Mouse (Mus musculus) WW6 (cell line): ENCODE data around the gene Cacybp.

ENCODE experiments used
- DNase-seq: peaks from one replicate; pipeline ENCODE4 v3.0.0-alpha.2; 2013; ENCODE audit warnings: low read depth, low spot score

The Cacybp gene

DNA sequence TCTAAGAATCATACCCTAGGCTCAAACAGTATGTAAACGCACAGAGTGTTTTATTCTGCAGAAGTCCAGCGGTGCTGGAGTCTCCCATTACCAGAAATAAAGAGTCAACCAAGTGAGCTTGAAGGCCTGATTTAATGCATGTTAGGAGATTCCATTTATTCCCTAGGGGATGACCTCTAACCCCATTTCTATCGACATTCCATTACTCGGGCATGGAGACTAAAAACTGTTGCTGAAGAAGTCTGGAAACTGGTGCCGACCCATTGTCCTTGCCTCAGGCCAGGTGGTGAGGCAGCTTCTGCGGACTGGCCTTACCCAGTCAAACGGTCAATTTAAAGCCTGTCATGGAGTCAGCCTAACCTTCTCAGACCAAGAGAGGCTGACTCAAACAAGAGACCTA lies 1.5 kb upstream of the Cacybp start:
- DNase-seq, result no peak

DNA sequence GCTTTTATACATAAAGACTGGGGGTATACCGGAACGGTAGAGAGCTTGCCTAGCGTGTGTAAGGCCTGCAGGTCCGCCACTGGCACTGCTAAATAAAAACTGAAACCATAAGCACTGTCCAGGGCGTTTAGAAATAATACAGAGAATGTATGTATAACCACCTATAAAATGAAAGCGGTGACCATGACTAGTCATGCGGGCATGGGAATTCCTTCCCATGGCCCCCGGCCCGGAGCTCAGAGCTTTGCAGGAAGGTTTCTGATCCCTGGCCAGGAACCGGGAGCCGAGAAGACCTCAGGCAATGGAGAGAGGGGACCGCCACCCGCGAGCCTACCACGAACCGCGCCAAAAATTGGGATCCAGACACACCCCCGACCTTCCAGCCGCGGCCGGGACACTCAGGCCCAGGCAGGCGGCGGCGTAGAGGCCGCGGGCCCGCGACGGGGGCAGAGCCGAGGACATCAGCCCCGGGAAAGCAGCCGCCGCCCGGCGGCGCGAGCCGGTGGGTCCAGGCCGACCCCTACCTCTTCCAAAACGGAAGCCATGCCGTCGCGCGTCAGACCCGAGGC lies 468 bp downstream of the Cacybp start:
- DNase-seq, result no peak

DNA sequence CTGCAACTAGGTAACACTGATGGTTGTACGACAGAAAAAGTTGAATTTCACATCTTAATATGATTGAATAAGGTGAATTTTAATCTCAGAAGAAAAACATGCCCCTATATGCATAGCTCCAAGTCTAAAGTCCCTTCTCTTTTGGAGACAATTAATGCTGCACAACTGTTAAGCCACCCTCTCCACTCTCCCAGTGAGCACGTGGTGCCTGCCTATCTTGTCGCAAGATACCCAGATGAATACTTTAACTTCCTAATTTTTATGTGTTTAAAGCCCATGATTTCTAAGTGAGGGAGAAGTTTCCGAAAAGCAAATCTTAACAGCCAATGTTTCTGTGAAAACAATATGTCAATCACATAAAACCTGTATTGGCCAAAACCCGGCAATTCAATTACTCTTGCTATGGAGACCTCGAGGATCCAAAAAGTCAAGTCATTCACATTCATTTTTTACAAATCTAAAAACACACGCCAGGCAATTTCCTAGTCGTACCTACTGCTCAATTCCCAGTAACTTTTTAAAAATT lies 1.0 kb downstream of the Cacybp start:
- DNase-seq, result no peak

DNA sequence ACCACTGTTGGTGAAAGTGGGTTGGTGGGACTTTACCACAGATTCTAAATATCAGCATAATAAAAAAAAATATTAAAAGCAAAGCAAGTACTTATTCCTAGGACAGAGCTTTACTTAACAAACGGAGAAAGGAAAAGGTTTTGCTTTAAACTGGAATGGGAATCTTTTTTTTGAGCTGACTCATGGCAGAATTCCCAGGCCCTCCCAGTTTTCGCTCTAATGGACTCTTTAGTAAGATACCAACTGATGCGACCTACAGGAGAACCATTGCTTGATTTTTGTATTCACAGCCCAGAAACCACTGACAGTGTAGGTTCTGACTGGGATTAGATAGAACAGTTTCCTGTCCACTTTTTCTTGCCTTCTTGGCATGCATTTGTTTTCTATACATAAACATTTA lies 2.1 kb downstream of the Cacybp start:
- DNase-seq, result no peak

DNA sequence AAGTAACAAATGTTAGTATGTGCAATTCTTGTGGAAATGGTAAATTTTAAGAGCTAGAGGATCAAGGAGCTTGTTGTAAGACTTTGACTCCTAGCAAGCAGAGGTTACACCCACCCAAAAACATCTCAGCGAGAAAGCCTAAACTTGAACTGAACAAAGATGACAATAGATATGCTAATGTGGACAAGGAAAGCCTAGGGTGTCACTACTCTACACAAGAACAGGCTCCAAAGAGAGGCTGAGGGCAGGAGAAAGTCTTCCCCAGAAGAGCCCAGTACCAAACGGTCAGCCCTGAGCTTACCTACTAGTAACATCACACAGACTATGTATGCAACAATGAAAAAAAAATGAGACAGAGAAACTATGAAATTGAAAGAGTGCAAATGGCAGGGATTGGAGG lies 2.8 kb downstream of the Cacybp start:
- DNase-seq, result peak; percentile 34

DNA sequence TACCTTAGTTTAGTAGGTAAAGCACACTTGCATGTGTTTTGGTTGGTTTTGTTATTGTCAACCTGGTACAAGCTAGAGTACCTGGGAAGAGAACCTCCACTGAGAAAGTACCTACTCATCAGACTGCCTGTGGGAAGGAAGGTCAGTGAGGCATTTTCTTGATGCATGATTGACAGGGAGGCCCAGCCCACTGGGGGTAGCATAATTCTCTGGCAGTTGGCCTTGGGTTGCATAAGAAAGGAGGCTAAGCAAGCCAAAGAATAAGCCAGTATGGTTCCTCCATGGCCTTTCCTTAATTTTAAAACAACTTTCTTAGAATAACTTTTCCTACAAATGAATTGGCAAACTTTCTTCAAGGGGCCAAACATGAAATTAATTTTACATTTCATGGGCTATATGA lies 7.2 kb downstream of the Cacybp start:
- no peak for DNase-seq

DNA sequence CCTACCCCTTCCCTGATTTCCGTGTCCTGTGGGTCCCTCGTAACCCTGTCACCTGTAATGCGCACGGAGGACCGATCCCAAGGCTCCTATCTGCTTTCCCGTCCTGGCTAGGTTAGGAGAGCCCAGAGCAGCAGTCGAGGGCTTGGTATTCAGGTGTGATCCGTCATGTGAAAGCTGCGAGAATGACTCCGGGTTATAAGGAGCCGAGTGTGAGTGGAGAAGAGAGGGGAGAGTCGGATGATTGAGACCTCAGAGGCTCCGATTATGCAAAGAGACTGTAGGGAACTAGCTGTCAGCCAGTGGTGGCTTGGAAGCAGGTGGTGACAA lies 17.4 kb downstream of the Cacybp start:
- peak; percentile 24 for DNase-seq

DNA sequence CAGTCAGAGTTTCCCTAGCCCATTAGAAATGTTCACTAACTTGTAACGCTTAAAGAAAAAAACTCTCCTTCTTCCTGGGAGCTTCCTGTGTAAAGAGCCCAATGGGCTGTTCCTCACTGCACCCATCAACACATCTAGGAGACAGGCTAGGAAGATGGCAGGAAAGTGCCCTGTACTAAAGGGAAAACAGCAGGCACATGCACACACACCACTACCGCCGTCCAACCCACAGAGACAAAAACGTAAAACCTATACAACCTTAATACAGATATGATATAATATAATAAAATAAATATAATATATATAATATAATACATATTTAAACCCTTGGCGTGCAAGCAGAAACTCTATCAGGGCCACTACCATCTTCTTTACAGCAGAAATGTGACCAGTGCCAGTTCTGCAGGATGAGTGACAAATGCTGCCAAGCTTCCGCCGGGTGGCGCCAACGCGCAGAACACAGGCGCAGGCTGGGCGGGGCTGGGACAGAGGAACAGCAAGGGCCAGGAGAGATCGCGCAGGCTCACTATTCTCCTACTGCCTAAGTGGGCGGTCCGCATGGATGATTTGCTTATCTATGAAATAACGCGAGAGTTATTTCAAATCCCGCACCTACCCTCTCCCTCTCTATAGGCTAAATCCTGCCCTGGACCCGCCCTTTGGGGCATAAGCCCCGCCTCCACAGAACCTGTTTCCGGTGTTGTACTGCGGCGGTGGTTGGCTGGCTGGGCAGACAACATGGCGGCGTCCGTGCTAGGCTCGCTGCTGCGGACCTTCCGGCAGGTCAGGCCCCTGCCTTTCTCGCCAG lies 17.9 kb downstream of the Cacybp start, which contains the start of gene Mrps14:
Gene Mrps14, plus strand, starts transcription at position 687 of the 808 bp plus-strand sequence.
- peak; percentile 97 for DNase-seq

DNA sequence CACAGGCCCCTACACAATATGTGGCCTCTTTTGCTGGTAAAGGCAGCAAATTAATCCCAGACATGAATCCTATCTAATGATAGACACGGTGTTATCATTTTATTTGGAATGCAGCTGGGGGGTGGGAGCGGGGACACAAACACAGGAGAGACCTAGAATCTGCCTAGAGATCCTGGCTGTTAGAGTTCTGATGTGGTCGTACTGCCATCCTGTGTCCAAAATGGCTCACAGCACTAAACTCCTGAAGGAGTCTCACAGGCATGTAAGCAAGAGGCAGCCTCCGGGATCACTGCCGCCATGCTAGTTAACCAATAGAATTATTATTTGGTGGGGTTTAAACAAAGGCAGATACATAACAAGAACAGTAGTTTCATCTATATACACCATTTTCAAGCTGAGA lies 28.2 kb downstream of the Cacybp start:
- peak; percentile 29 for DNase-seq

DNA sequence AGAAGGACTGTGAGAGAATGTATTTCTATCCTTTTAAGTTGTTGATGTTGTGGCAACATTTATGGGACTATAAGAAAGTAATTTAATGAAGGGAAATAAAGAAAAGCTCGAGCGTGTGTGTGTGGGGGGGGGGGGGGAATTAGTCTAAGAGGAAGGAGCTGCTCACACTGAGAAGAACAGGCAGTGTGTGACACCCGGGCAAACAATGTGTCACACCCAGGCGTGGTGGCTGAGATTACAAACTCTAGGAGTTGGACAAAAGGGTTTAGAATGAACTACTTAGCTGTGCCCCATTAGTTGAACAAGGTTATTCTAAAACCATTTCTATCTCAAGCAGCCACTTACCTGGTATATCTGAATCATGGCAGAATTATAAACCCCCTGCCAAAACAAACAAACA lies 31.5 kb downstream of the Cacybp start:
- no peak for DNase-seq

DNA sequence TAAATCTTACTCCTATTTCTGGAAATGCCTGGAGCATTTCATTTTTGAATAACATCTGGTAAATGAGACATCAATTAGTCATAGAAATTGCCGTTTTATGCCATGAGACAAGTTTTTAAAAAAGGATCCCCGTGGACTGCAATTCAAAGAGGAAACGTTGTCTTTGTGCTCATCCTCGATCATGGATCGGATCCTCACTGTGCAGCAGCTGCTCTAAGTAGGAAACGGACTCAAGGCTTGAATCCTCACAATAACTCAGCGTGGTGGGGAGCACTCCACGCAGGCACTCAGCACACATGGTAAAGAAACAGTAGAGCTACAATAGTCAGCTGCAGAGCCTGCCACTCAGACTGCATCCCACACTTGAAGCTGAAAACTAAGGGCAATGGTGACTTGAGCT lies 35.8 kb downstream of the Cacybp start:
- DNase-seq, result no peak

DNA sequence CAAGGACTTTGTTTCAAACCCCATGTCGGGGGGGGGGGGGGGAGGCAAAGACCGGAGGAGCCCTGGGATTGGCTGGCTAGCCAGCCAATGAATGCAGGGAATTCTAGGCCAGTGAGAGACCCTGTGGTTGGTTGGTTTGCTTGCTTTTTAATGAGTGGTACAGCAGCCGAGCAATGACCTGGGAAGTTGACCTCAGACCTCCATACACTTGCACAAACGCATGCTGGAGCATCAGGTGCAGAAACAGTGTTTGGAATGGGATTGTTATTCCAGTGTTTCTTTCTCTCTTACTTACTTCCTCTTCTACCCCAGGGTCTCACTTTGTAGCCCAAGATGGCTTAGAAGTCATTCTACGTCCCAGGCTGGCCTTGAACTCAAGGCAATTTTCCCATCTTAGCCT lies 46.1 kb downstream of the Cacybp start:
- no peak for DNase-seq

DNA sequence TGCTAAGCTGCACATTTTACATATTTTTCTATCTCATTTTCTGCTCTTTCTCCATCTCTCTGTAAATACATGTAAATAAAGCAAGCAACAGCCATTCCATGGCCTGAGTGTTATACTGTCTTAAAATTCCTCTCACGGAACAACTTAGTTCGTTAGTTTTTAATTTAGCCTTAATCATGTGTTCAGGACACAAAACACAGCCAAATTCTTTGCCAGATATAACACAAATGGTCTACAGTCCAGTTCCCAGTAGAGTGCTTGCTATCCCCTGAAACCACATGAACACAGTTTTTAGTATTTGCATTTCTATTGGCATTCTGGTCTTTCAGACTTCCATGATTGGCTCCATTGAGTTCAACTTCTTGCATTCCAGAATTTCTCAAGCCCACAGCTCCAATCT lies 54.5 kb downstream of the Cacybp start:
- DNase-seq, result no peak

DNA sequence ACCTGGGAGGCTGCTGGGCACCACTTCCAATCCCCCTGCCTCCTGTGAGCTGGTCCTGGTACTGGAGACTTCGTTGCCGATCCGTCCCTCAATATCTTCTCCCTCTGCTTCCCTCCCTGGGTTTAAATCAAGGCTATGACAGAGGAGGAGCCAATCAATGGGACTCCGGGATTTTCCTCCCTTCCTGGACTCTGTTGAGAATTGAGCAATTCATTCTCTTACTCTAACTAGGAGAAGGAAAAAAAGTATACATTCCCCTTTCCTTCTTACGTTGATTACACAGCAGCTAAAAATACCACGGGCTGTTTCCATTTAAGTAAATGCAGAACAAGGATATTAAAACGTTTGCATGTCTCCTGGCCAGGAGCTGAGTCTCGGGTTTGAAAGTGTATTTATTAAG lies 59.2 kb downstream of the Cacybp start, which contains the start of gene Tnn:
Gene Tnn, minus strand, starts transcription at position 101 of the 400 bp plus-strand sequence.
- DNase-seq, result no peak
